Mouse (Mus musculus) small intestine, adult 2 months (tissue): ENCODE measurements around the gene Slc15a2.

Experiments used
- CTCF ChIP-seq: fragments of 200-500 bp; IDR thresholded peaks from 2 replicates; pipeline ENCODE4 v1.5.1; 2012; ENCODE audit warnings: low read depth, mild to moderate bottlenecking, control low read depth, inconsistent platforms, low read length, moderate library complexity, mixed read lengths; ENCODE audit not compliant: insufficient replicate concordance, insufficient read length; ENCODE audit errors: extremely low read depth
- POLR2A ChIP-seq: fragments of 200-500 bp; IDR thresholded peaks from 2 replicates; pipeline ENCODE4 v1.6.1; 2012; ENCODE audit warnings: low read depth, mild to moderate bottlenecking, control low read depth, inconsistent platforms, low read length, moderate library complexity

GRCm38 (mm10) chr16:36821474-36821873, 36.7 kb upstream of the Slc15a2 start:
- TF ChIP-seq POLR2A = no peak
- no peak for TF ChIP-seq CTCF
